Mouse (Mus musculus): ENCODE data around the gene Zfp938. TPM values are rescaled to one million over a fixed set of nuclear protein-coding genes. Genes with fewer than 3 reads are reported as not detected.

The Zfp938 gene
- 28.1 and 29.2 TPM in 2 replicates for polyA plus RNA-seq (2015; fragmentation: Nextera tagmentation; extraction: Ambion mirVana)

DNA sequence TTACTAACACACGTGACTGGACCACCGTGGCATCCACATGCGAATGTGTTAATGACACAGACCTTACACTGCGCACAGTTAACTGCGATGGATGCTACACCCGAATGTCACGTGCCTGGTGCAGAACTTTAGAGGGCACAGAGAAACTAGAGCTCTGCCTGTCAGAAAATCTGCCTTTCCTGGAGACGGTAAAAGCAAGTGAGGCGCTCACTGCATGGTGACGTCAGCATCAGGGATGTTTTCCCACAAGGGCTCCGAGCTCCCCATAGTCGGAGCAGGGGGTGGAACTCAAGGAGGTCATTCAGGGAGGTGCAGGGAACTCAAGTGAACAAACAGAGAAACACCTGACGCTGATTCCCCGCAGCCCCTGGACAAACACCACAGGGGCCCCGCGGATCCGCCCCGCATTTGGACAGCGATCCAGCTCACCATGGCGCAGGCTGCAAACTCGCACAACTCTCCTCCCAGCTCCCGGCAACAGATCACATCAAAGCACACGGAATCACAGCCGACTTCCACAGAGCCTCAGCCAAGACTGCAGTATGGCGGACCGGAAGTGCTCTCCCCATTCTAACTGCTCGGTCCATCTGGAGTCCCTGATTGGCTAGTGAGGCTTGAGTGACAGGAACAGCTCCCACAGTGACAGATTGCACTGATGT is at the start of gene Zfp938:
Gene Zfp938 (minus strand): TSS at position 539 of the 659 bp plus-strand sequence.
- Histone ChIP-seq H3K9ac (peak within 1 kb of the TSS; percentile 78), H3K9me3 (peaks cover 8% of the 10 kb centered on the region), H3K4me3 (peak within 1 kb of the TSS; percentile 70), H3K36me3 (replicated peaks) (peaks cover 13% of the 10 kb centered on the region; the same call in 1 of the 2 replicates), H3K4me2 (peak within 1 kb of the TSS; percentile 62), H3K4me1 (peaks cover 18% of the 10 kb centered on the region), H3K27me3 (replicated peaks) (no peaks in the 10 kb centered on the region), H3K27ac (peak within 1 kb of the TSS; percentile 86)
- WGBS, result 2% methylated on average over 27 of the region's 27 CpGs
- peak; percentile 100 for ATAC-seq (replicated peaks)

GRCm38 (mm10) chr10:82257331-82257730 is 16.3 kb upstream of the Zfp938 start:
- ATAC-seq (replicated peaks), result no peak
- no peak overlapping the region for H3K9ac ChIP-seq
- no peaks in the 10 kb centered on the region for H3K9me3 ChIP-seq
- no peak overlapping the region for H3K4me2 ChIP-seq
- 76% methylated on average over 2 of the region's 2 CpGs for WGBS
- no peak overlapping the region for H3K27ac ChIP-seq
- H3K27me3 ChIP-seq (replicated peaks), result no peaks in the 10 kb centered on the region
- no peaks in the 10 kb centered on the region for H3K36me3 ChIP-seq (replicated peaks)
- no peak overlapping the region for H3K4me3 ChIP-seq
- no peaks in the 10 kb centered on the region for H3K4me1 ChIP-seq

- ATAC-seq (replicated peaks), result no peak
- H3K4me3 ChIP-seq, result no peak overlapping the region
- no peak overlapping the region for H3K27ac ChIP-seq
- H3K4me1 ChIP-seq, result peaks cover 11% of the 10 kb centered on the region; the same call in 1 of the 2 replicates
- no peaks in the 10 kb centered on the region for H3K9me3 ChIP-seq
- no peaks in the 10 kb centered on the region for H3K36me3 ChIP-seq (replicated peaks)
- H3K27me3 ChIP-seq (replicated peaks), result no peaks in the 10 kb centered on the region
- no peak overlapping the region for H3K9ac ChIP-seq
- no peak overlapping the region for H3K4me2 ChIP-seq
These were observed 3.9 kb upstream of the Zfp938 start for GRCm38 (mm10) chr10:82245021-82245420.

DNA sequence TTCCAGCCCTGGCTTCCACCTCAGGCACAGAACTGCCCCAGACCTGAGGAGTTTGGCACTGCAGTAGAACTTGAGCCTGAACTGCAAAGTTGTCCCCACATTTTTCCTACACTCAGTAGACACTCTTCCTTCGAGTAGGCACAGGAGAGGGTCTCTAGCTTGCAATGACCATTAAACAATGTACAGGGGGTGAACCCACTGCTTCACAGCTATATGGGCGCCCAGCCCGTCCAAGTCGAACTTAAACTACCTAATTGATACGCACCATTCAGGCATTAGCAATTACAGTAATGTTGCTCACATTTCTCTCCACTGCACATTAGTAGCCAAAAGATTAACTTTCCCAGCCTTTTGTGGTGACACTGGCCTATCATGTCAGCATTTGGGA is 315 bp upstream of the Zfp938 start:
- 71% methylated on average over 5 of the region's 5 CpGs for WGBS
- ATAC-seq (replicated peaks), result no peak; the same call in 1 of the 2 replicates
- H3K36me3 ChIP-seq (replicated peaks), result peaks cover 8% of the 10 kb centered on the region; the same call in 1 of the 2 replicates
- peak overlapping the region; percentile 86 for H3K27ac ChIP-seq
- no peaks in the 10 kb centered on the region for H3K27me3 ChIP-seq (replicated peaks)
- H3K9ac ChIP-seq, result peak overlapping the region; percentile 78; the same call in 1 of the 2 replicates
- H3K9me3 ChIP-seq, result peaks cover 3% of the 10 kb centered on the region
- peak overlapping the region; percentile 70 for H3K4me3 ChIP-seq
- H3K4me1 ChIP-seq, result peaks cover 18% of the 10 kb centered on the region
- H3K4me2 ChIP-seq, result peak overlapping the region; percentile 62

GRCm38 (mm10) chr10:82178257-82179064 is 62.6 kb downstream of the Zfp938 start:
- Histone ChIP-seq H3K9me3 (no peaks in the 10 kb centered on the region), H3K4me2 (peak overlapping the region; percentile 76), H3K9ac (peak overlapping the region; percentile 71), H3K27ac (peak overlapping the region; percentile 94), H3K4me1 (peaks cover 7% of the 10 kb centered on the region), H3K36me3 (replicated peaks) (no peaks in the 10 kb centered on the region), H3K4me3 (peak overlapping the region; percentile 65), H3K27me3 (replicated peaks) (no peaks in the 10 kb centered on the region)
- ATAC-seq (replicated peaks), result peak; percentile 100
- WGBS, result 5% methylated on average over 47 of the region's 47 CpGs

Other genes starting within 250 kb of the Zfp938 start
- gene Zfp873, start 193.2 kb downstream of the Zfp938 start, polyA plus RNA-seq (2015; fragmentation: Nextera tagmentation; extraction: Ambion mirVana), result 17.3 and 17.8 TPM in 2 replicates
- gene BC024063, start 157.9 kb downstream of the Zfp938 start, polyA plus RNA-seq (2015; fragmentation: Nextera tagmentation; extraction: Ambion mirVana), result 6.1 and 7.4 TPM in 2 replicates
- gene AU041133, start 113.3 kb downstream of the Zfp938 start, polyA plus RNA-seq (2015; fragmentation: Nextera tagmentation; extraction: Ambion mirVana), result 11.0 and 13.5 TPM in 2 replicates
- not detected in 2 replicates for gene 4932415D10Rik, start 75.3 kb upstream of the Zfp938 start, polyA plus RNA-seq (2015; fragmentation: Nextera tagmentation; extraction: Ambion mirVana)
- gene Gm4924, start 113.0 kb upstream of the Zfp938 start, polyA plus RNA-seq (2015; fragmentation: Nextera tagmentation; extraction: Ambion mirVana), result 15.0 and 20.9 TPM in 2 replicates

All from midbrain, embryonic 15.5 days (tissue).